Mouse (Mus musculus): ENCODE results near the gene Kif11. TPM values are rescaled to one million over a fixed set of nuclear protein-coding genes. Genes with fewer than 3 reads are reported as not detected.

The Kif11 gene
- 0.97 and 1.3 TPM in 2 replicates for polyA plus RNA-seq (2012; rRNA removed)

GRCm38 (mm10) chr19:37375755-37376615 lies at the start of gene Kif11:
Gene Kif11 (plus strand): TSS chr19:37376403.
- peak; percentile 97 to 99 for DNase-seq (ENCODE audit: extremely low spot score in 1 of 2, low spot score in 1 of 2)

GRCm38 (mm10) chr19:37327216-37327615 lies 49.0 kb upstream of the Kif11 start:
- no peak for DNase-seq (ENCODE audit: extremely low spot score in 1 of 2, low spot score in 1 of 2)

- DNase-seq (ENCODE audit: extremely low spot score in 1 of 2, low spot score in 1 of 2) = no peak
Observed at GRCm38 (mm10) chr19:37332726-37333125, 43.5 kb upstream of the Kif11 start.

GRCm38 (mm10) chr19:37333357-37333756 lies 42.8 kb upstream of the Kif11 start:
- DNase-seq (ENCODE audit: extremely low spot score in 1 of 2, low spot score in 1 of 2) = no peak

- DNase-seq (ENCODE audit: extremely low spot score in 1 of 2, low spot score in 1 of 2) = no peak
Observed at GRCm38 (mm10) chr19:37335392-37335791, 40.8 kb upstream of the Kif11 start.

GRCm38 (mm10) chr19:37337752-37338151 lies 38.5 kb upstream of the Kif11 start, which contains the start of gene Ide:
Gene Ide (minus strand): TSS chr19:37337852.
- DNase-seq (ENCODE audit: extremely low spot score in 1 of 2, low spot score in 1 of 2) = peak in 1 of 2 experiments; percentile 15

GRCm38 (mm10) chr19:37340495-37340894 lies 35.7 kb upstream of the Kif11 start:
- no peak for DNase-seq (ENCODE audit: extremely low spot score in 1 of 2, low spot score in 1 of 2)

- no peak for DNase-seq (ENCODE audit: extremely low spot score in 1 of 2, low spot score in 1 of 2)
Observed at GRCm38 (mm10) chr19:37340931-37341330, 35.3 kb upstream of the Kif11 start.

- no peak for DNase-seq (ENCODE audit: extremely low spot score in 1 of 2, low spot score in 1 of 2)
Observed at GRCm38 (mm10) chr19:37343899-37344298, 32.3 kb upstream of the Kif11 start.

- no peak for DNase-seq (ENCODE audit: extremely low spot score in 1 of 2, low spot score in 1 of 2)
Observed at GRCm38 (mm10) chr19:37346258-37346657, 29.9 kb upstream of the Kif11 start.

GRCm38 (mm10) chr19:37348331-37348730 lies 27.9 kb upstream of the Kif11 start:
- no peak for DNase-seq (ENCODE audit: extremely low spot score in 1 of 2, low spot score in 1 of 2)

GRCm38 (mm10) chr19:37348952-37349351 lies 27.3 kb upstream of the Kif11 start:
- DNase-seq (ENCODE audit: extremely low spot score in 1 of 2, low spot score in 1 of 2) = no peak

GRCm38 (mm10) chr19:37352756-37353155 lies 23.4 kb upstream of the Kif11 start:
- no peak for DNase-seq (ENCODE audit: extremely low spot score in 1 of 2, low spot score in 1 of 2)

GRCm38 (mm10) chr19:37353331-37353730 lies 22.9 kb upstream of the Kif11 start:
- no peak for DNase-seq (ENCODE audit: extremely low spot score in 1 of 2, low spot score in 1 of 2)

GRCm38 (mm10) chr19:37360044-37360443 lies 16.2 kb upstream of the Kif11 start:
- no peak for DNase-seq (ENCODE audit: extremely low spot score in 1 of 2, low spot score in 1 of 2)

- no peak for DNase-seq (ENCODE audit: extremely low spot score in 1 of 2, low spot score in 1 of 2)
Observed at GRCm38 (mm10) chr19:37362545-37362944, 13.7 kb upstream of the Kif11 start.

- peak; percentile 48 to 61 for DNase-seq (ENCODE audit: extremely low spot score in 1 of 2, low spot score in 1 of 2)
Observed at GRCm38 (mm10) chr19:37363128-37363939, 12.9 kb upstream of the Kif11 start.

GRCm38 (mm10) chr19:37368990-37369389 lies 7.2 kb upstream of the Kif11 start:
- no peak for DNase-seq (ENCODE audit: extremely low spot score in 1 of 2, low spot score in 1 of 2)

GRCm38 (mm10) chr19:37369921-37370320 lies 6.3 kb upstream of the Kif11 start:
- DNase-seq (ENCODE audit: extremely low spot score in 1 of 2, low spot score in 1 of 2) = no peak

- no peak for DNase-seq (ENCODE audit: extremely low spot score in 1 of 2, low spot score in 1 of 2)
Observed at GRCm38 (mm10) chr19:37370356-37370755, 5.8 kb upstream of the Kif11 start.
